Mouse (Mus musculus) monocyte, adult 2 months (primary cell): ENCODE results near the gene Gm11985.
"Not testable (repeated sequence)": the region's sequence is repeated elsewhere in the genome, so short reads cannot be mapped to it uniquely, and the experiment has no call there.

Source experiments
- DNase-seq, 2 experiments: peaks; one replicate each; pipeline ENCODE4 v3.0.0; 2022; ENCODE audit warnings: low spot score in 2 of 2, low read depth in 1 of 2

Gene Gm11985

GRCm38 (mm10) chr11:7188469-7188868 is at the start of gene Gm11985:
Gene Gm11985, minus strand, starts transcription at chr11:7188569.
- DNase-seq: no peak

DNA sequence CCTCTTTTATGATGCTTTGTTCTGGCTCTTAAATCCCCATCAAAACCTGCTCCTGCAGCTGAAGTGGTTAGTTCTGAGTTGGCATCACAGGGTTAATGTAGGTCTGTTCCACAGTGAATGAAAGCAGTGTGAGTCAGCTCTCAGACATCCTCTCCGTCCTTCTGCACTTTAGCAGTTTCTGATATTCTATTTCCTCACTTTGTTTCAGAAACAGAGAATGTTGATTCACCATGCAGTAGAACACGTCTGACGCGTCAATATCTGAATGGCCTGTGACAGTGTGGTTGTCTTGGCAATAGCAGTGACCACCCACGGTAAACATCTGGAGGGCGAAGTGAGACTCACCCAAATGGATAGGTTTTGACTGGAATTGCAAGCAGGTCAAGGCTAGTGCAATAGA is 49.3 kb upstream of the Gm11985 start:
- DNase-seq: no peak

GRCm38 (mm10) chr11:7236751-7237150 is 48.4 kb upstream of the Gm11985 start:
- no peak for DNase-seq

- DNase-seq: no peak
Measured at GRCm38 (mm10) chr11:7234981-7235609, 46.7 kb upstream of the Gm11985 start.

DNA sequence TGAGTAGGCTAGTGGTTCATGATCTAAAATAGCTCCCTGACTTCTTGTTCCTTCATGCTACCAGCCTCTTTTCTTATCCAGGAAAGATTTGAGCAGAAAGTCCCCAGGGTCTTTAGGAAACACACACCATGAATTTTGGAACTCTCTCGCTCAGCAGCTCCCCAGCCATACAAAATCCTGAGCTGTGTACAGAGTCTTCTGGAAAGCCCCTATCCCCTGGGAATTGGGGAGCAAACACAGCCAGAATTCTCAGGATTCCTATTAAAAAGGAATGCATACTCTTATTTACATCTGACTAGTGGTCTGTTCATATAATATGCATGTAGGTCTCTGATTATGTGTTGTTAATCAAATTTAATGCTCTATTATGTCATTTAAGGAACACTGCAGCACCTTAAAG is 46.1 kb upstream of the Gm11985 start:
- no peak for DNase-seq

DNA sequence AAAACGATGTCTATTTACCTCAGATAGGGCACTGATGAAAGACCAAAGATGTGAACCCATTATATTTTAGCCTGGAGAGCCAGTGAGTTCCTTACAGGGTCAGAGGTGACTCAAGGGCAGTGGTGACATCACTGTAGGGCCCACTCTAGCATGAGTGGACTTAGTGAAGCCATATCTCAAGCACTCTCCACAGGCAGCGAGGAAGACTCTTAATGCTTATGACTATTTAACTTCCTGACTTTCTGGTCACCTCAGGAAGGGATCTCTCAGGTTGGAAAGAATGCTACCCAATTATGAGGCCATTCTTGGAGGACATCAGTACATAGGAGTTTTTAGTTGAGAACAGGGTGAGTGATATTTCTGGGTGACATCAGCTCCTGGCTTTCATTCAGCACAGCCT is 45.0 kb upstream of the Gm11985 start:
- no peak for DNase-seq

GRCm38 (mm10) chr11:7231958-7232357 is 43.6 kb upstream of the Gm11985 start:
- DNase-seq: no peak

GRCm38 (mm10) chr11:7230000-7230399 is 41.6 kb upstream of the Gm11985 start:
- no peak for DNase-seq

GRCm38 (mm10) chr11:7228107-7228506 is 39.7 kb upstream of the Gm11985 start:
- no peak for DNase-seq

DNA sequence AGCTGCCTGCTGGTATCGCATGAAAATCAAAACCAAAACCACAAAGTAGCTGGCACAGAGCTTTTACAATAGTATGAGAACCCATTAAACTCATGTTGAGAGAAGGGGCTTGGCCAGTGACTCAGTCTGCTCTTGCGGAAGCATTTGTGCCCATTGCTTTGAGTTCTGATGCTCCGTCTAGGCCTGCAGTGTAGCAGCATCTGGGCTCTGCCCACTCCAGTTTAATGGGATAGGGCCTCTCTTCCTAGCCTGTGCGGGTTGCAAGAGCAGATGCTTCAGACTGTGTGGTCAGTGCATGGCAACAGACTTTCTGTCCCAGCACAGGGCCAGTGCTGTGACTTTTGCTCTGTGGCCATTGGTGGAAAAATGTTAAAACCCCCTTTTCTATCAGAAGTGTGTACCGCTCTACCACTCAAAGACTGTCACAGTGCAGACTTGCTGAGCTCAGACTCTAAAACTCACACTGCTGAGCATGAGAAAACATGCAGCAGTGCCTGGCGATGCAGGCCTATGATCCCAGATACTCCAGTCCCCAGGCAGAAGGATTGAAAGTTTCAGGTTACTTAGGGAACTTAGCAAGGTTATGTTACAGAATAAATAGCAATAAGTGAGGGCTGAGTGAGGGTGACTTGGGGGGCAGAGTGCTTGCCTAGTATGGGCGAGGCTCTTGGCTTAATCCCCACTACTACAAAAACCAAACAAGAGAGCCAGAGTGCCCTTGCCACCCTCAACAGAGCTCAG is 38.6 kb upstream of the Gm11985 start:
- DNase-seq: no peak

DNA sequence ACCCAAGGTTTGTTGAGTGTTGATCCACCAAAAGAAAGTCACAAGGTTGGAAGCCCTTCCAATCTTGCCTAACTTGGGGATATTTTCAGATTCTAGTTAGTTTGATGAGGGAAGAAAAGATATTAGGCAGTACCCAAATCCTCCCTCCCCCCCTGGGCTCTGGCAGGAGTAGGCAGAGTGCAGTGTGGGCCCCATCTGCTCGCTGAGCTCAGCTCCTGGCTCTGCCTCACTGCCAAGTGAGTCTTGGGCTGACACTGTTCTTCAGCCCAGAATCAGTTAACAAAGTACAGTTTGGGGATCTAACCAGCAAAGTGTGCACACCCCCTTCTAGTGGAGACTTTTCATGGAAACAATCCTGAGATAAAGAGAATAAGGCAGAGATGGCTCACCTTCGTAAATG is 37.8 kb upstream of the Gm11985 start:
- no peak for DNase-seq

DNA sequence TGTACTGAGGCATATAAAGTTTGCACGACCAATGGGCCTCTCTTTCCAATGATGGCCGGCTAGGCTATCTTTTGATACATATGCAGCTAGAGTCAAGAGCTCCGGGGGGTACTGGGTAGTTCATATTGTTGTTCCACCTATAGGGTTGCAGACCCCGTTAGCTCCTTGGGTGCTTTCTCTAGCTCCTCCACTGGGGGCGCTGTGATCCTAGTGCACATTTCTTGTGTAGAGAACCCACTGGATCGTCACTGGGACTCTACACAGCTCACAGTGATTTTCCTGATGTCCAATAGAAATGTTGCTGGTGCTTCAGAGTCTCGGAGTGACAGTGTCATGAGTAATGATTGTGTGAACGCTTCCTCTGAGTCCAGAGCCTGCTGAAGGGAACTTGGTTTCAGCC is 33.5 kb upstream of the Gm11985 start:
- DNase-seq: not testable (repeated sequence)

- DNase-seq: no peak
Measured at GRCm38 (mm10) chr11:7215703-7216102, 27.3 kb upstream of the Gm11985 start.

DNA sequence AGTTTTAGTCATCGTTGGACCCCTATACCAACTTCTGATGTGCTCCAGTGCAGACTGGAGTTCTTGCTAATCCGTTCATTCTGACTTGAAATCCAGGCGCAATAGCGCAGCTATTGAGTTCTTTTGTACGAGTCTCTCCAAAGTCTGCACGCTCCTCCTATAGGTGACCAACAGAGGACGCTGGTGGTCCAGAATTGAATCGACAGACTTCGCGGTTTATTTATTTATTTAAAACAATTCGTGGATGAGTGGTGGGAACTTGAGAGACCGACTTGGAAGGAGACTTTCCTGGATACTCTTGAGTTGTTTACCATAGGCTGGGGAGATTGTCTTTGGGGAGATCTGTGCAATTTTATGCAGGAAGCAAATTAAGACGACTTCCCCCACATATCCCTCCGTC is 26.4 kb upstream of the Gm11985 start:
- no peak for DNase-seq

DNA sequence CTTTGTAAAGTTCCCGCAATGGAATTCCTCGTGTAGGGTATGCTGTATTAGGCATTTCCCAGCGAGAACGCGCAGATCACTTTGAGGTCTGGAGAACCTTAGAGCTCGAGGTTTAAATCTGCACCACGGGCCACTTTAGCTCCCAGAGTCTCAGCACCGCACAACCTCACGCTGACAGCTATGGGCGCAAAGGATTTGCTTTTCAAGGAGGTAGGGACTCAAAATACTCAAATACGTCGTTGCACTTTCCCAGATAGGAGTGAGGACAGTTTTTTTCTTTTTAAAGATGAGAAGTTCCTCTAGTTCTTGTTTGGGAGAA is 25.9 kb upstream of the Gm11985 start:
- DNase-seq: no peak

GRCm38 (mm10) chr11:7213501-7214341 is 25.4 kb upstream of the Gm11985 start, which contains the start of gene Igfbp3:
Gene Igfbp3, minus strand, starts transcription at chr11:7213923.
- DNase-seq: no peak

GRCm38 (mm10) chr11:7213161-7213500 is 24.8 kb upstream of the Gm11985 start:
- no peak for DNase-seq

GRCm38 (mm10) chr11:7212126-7212798 is 23.9 kb upstream of the Gm11985 start:
- no peak for DNase-seq

- no peak for DNase-seq
Measured at GRCm38 (mm10) chr11:7211211-7211610, 22.8 kb upstream of the Gm11985 start.

- no peak for DNase-seq
Measured at GRCm38 (mm10) chr11:7210343-7210742, 22.0 kb upstream of the Gm11985 start.

DNA sequence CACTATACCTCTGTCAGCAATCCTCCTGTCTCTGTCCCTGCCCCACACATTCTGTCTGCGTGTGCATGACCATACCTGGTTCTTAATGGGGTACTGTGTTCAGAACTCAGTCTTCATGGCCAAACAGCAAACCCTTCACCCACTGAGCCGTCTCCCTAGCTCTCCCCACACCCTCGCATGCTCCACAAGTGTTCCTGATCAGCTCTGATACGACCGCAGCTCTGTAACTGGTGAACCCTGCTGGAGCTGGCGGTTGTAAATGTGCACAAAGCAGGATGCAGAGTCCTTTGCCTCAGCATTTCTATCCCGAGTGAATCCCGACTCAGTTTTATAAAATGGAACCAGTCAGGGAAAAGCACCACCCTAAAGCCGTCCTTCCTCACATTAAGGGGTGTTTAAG is 15.5 kb upstream of the Gm11985 start:
- no peak for DNase-seq

- DNase-seq: no peak
Measured at GRCm38 (mm10) chr11:7202206-7202605, 13.8 kb upstream of the Gm11985 start.
